Mouse (Mus musculus) liver, adult 2 months (tissue): ENCODE data around the gene Fam213a.

ENCODE experiments used
- CTCF ChIP-seq: fragments of 200-500 bp; IDR thresholded peaks from 2 replicates; pipeline ENCODE4 v1.5.1; 2011; ENCODE audit warnings: low read depth, low read length, control low read depth
- POLR2A ChIP-seq: fragments of 200-500 bp; IDR thresholded peaks from 2 replicates; pipeline ENCODE4 v1.6.1; 2011; ENCODE audit warnings: low read length, control low read depth; ENCODE audit not compliant: insufficient read depth; ENCODE audit errors: extremely low read depth

- no peak for TF ChIP-seq CTCF
- TF ChIP-seq POLR2A = peak; percentile 84
Measured at GRCm38 (mm10) chr14:40966392-40966861, 47.2 kb downstream of the Fam213a start, which contains the start of gene Tspan14.
